Mouse (Mus musculus) myocyte (in vitro differentiated cells): ENCODE data around the gene Upk1b. TPM values are rescaled to one million over a fixed set of nuclear protein-coding genes. Genes with fewer than 3 reads are reported as not detected.

Experiments
- H3K27me3 ChIP-seq: one replicate; pipeline ENCODE4 v1.6.1; 2011; ENCODE audit not compliant: control insufficient read depth, insufficient read depth, insufficient read length
- H3K36me3 ChIP-seq: one replicate; pipeline ENCODE4 v1.6.1; 2011; ENCODE audit not compliant: control insufficient read depth, insufficient read depth
- H3K4me2 ChIP-seq: one replicate; pipeline ENCODE4 v1.6.1; 2011; ENCODE audit warnings: low read depth, control low read depth
- H3K4me3 ChIP-seq: one replicate; pipeline ENCODE4 v1.5.1; 2011; ENCODE audit warnings: mild to moderate bottlenecking, control low read depth, moderate library complexity
- H3K79me2 ChIP-seq: one replicate; pipeline ENCODE4 v1.6.1; 2011; ENCODE audit not compliant: control insufficient read depth, insufficient read depth
- H3ac ChIP-seq: one replicate; pipeline ENCODE4 v1.6.1; 2011; ENCODE audit not compliant: control insufficient read depth, insufficient read length
- CEBPB ChIP-seq: IDR thresholded peaks from 2 replicates; pipeline ENCODE4 v1.6.1; 2011; ENCODE audit warnings: mild to moderate bottlenecking, moderate library complexity; ENCODE audit not compliant: poor library complexity, insufficient read depth, severe bottlenecking
- E2F4 ChIP-seq: IDR thresholded peaks from one replicate; pipeline ENCODE4 v1.6.1; 2011; ENCODE audit warnings: mild to moderate bottlenecking, control low read depth, moderate library complexity; ENCODE audit not compliant: insufficient read depth
- MAX ChIP-seq: IDR thresholded peaks from one replicate; pipeline ENCODE4 v1.6.1; 2011; ENCODE audit warnings: low read depth, mild to moderate bottlenecking, control low read depth
- MYOD1 ChIP-seq, 3 experiments: IDR thresholded peaks; one replicate each; pipeline ENCODE4 v1.6.1; 2011; ENCODE audit warnings: control low read depth in 2 of 3, low read depth in 2 of 3, mild to moderate bottlenecking in 2 of 3, moderate library complexity in 1 of 3; ENCODE audit not compliant: insufficient read length in 2 of 3, control insufficient read depth in 1 of 3
- MYOG ChIP-seq, 3 experiments: IDR thresholded peaks; one replicate each; pipeline ENCODE4 v1.6.1; 2011; ENCODE audit warnings: control low read depth in 2 of 3, low read depth in 2 of 3, mild to moderate bottlenecking in 2 of 3; ENCODE audit not compliant: insufficient read length in 2 of 3, control insufficient read depth in 1 of 3, insufficient read depth in 1 of 3
- POLR2A ChIP-seq: IDR thresholded peaks from one replicate; pipeline ENCODE4 v1.6.1; 2011; ENCODE audit warnings: low read depth, mild to moderate bottlenecking, control low read depth, moderate library complexity; ENCODE audit not compliant: insufficient read length
- POLR2AphosphoS2 ChIP-seq: IDR thresholded peaks from one replicate; pipeline ENCODE4 v1.6.1; 2011; ENCODE audit warnings: low read depth, control low read depth; ENCODE audit not compliant: insufficient read length
- REST ChIP-seq: IDR thresholded peaks from one replicate; pipeline ENCODE4 v1.6.1; 2011; ENCODE audit warnings: mild to moderate bottlenecking, control low read depth, moderate library complexity; ENCODE audit not compliant: insufficient read depth, insufficient read length
- SRF ChIP-seq: IDR thresholded peaks from one replicate; pipeline ENCODE4 v1.6.1; 2011; ENCODE audit warnings: low read depth; ENCODE audit not compliant: control insufficient read depth, insufficient read length
- TCF12 ChIP-seq: IDR thresholded peaks from one replicate; pipeline ENCODE4 v1.6.1; 2011; ENCODE audit warnings: mild to moderate bottlenecking, control low read depth; ENCODE audit not compliant: poor library complexity, insufficient read depth, severe bottlenecking
- TCF3 ChIP-seq: IDR thresholded peaks from one replicate; pipeline ENCODE4 v1.6.1; 2011; ENCODE audit warnings: low read depth, control low read depth; ENCODE audit not compliant: insufficient read length
- USF1 ChIP-seq: IDR thresholded peaks from one replicate; pipeline ENCODE4 v1.6.1; 2011; ENCODE audit warnings: low read depth, mild to moderate bottlenecking, control low read depth, moderate library complexity
- polyA plus RNA-seq: library from polyadenylated mRNA; unstranded; fragments of >200 nt; fragmentation: generic; extraction: Trizol; gene quantifications from one replicate; pipeline ENCODE4 v1.2.1, GENCODE M21; 2012; ENCODE audit warnings: missing spikeins

The Upk1b gene
- polyA plus RNA-seq, 1 experiment: 0.44 TPM

- Histone ChIP-seq H3K4me2 (no peak overlapping the region), H3K27me3 (no peaks in the 10 kb centered on the region), H3K4me3 (no peak overlapping the region), H3ac (no peak overlapping the region), H3K36me3 (no peaks in the 10 kb centered on the region), H3K79me2 (no peaks in the 10 kb centered on the region)
- TF ChIP-seq E2F4: no peak
- TF ChIP-seq CEBPB: no peak
- no peak for TF ChIP-seq REST
- no peak for TF ChIP-seq POLR2AphosphoS2
- no peak for TF ChIP-seq USF1
- TF ChIP-seq MYOD1 (IDR thresholded peaks at IDR 0.05; ENCODE audit: control insufficient read depth in 1 of 3, insufficient read length in 2 of 3, low read depth in 2 of 3): no peak
- TF ChIP-seq MAX: no peak
- no peak for TF ChIP-seq MYOG (IDR thresholded peaks at IDR 0.05; ENCODE audit: control insufficient read depth in 1 of 3, insufficient read depth in 1 of 3, insufficient read length in 2 of 3, low read depth in 2 of 3)
- no peak for TF ChIP-seq POLR2A
- TF ChIP-seq TCF3: no peak
- TF ChIP-seq TCF12: no peak
Measured at GRCm38 (mm10) chr16:38728576-38729132, 71.5 kb downstream of the Upk1b start.

- H3K4me2 ChIP-seq: no peak overlapping the region
- H3K36me3 ChIP-seq: no peaks in the 10 kb centered on the region
- no peaks in the 10 kb centered on the region for H3K79me2 ChIP-seq
- no peak overlapping the region for H3ac ChIP-seq
- no peaks in the 10 kb centered on the region for H3K27me3 ChIP-seq
- no peak for TF ChIP-seq TCF3
- TF ChIP-seq TCF12: no peak
- no peak for TF ChIP-seq MYOG (IDR thresholded peaks at IDR 0.05; ENCODE audit: control insufficient read depth in 1 of 3, insufficient read depth in 1 of 3, insufficient read length in 2 of 3, low read depth in 2 of 3)
- no peak overlapping the region for H3K4me3 ChIP-seq
Measured at GRCm38 (mm10) chr16:38724974-38725373, 75.2 kb downstream of the Upk1b start.

GRCm38 (mm10) chr16:38724256-38724655 lies 75.9 kb downstream of the Upk1b start:
- Histone ChIP-seq H3K79me2 (no peaks in the 10 kb centered on the region), H3K36me3 (no peaks in the 10 kb centered on the region), H3ac (no peak overlapping the region), H3K27me3 (no peaks in the 10 kb centered on the region), H3K4me3 (no peak overlapping the region), H3K4me2 (no peak overlapping the region)
- TF ChIP-seq REST: no peak
- TF ChIP-seq CEBPB: no peak
- TF ChIP-seq POLR2AphosphoS2: no peak
- TF ChIP-seq MYOD1 (IDR thresholded peaks at IDR 0.05; ENCODE audit: control insufficient read depth in 1 of 3, insufficient read length in 2 of 3, low read depth in 2 of 3): no peak
- TF ChIP-seq USF1: no peak
- no peak for TF ChIP-seq TCF3
- no peak for TF ChIP-seq POLR2A
- TF ChIP-seq SRF: no peak
- TF ChIP-seq TCF12: no peak
- no peak for TF ChIP-seq MAX
- no peak for TF ChIP-seq MYOG (IDR thresholded peaks at IDR 0.05; ENCODE audit: control insufficient read depth in 1 of 3, insufficient read depth in 1 of 3, insufficient read length in 2 of 3, low read depth in 2 of 3)
- TF ChIP-seq E2F4: no peak

Other genes with a start within 250 kb of the Upk1b start
- gene Tmem39a, start 241.6 kb downstream of the Upk1b start, polyA plus RNA-seq: 36.8 TPM
- 5.8 TPM for gene Arhgap31, start 87.1 kb downstream of the Upk1b start, polyA plus RNA-seq
- gene B4galt4, start 58.1 kb downstream of the Upk1b start, polyA plus RNA-seq: 6.6 TPM
- gene 4930435E12Rik, start 28.4 kb upstream of the Upk1b start, polyA plus RNA-seq: not detected
- 0.47 TPM for gene Igsf11, start 92.3 kb upstream of the Upk1b start, polyA plus RNA-seq